Mouse (Mus musculus): ENCODE data around the gene Ccdc85b. TPM values are rescaled to one million over a fixed set of nuclear protein-coding genes. Genes with fewer than 3 reads are reported as not detected.

Gene Ccdc85b
- polyA plus RNA-seq, 1 experiment from 2014 or later, result 7.7 TPM

DNA sequence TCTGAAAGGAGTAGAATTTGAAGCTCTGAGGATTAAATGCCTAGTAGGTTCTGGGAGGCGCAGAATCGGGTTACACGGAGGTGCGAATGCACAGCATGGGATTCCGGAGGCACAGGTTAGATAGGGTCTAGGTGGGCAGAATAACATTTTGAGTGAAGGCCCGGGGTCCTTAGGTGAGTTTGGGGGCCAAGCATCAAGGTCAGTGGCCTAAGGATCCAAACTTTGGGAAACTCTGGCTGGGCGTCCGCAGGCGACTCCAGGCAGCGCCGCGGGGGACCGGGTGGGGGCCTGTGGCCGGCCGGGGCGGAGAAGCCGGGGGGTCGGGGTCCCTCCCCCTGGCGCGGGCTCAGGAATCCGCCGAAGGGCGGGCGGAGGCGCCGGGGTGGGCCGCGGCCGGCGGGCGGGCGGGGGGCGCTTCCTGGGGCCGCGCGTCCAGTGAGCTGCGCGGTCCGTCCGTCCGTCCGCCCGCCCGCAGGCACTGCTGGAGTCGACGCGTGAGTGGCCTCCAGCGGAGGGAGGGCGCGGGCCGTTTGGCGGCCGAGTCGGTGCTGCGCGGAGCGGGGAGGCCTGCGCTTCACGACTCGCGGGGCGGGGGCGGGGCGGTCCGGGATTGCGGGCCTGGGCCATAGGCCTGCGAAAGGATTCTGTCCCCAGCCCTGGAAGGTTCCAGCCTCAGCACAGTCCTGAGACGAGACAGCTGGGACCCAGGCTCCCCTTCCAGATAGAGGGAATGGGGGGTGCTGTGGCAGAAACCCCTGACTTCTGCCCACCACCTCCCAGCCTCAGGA, 16.8 kb upstream of the Ccdc85b start:
- WGBS, result 1% methylated on average over 50 of the region's 68 CpGs

GRCm38 (mm10) chr19:5473720-5474119, 16.0 kb upstream of the Ccdc85b start, which contains the start of gene Efemp2:
TSS of gene Efemp2 (plus strand) at chr19:5473954.
- Histone ChIP-seq H3K27ac (ENCODE audit: low read length) (peak within 1 kb of the TSS; percentile 89), H3K4me3 (ENCODE audit: low read length) (peak within 1 kb of the TSS; percentile 62), H3K9ac (ENCODE audit: low read length) (peak within 1 kb of the TSS; percentile 81), H3K4me1 (replicated peaks; ENCODE audit: control insufficient read depth, insufficient read depth, low read length) (peaks cover 16% of the 10 kb centered on the region), H3K9me3 (ENCODE audit: control insufficient read depth, low read length) (no peaks in the 10 kb centered on the region), H3K27me3 (ENCODE audit: control insufficient read depth, insufficient read depth, low read depth, low read length) (no peaks in the 10 kb centered on the region), H3K36me3 (ENCODE audit: control insufficient read depth, insufficient read depth, low read length) (peaks cover 1% of the 10 kb centered on the region; the same call in 1 of the 2 replicates), H3K4me2 (ENCODE audit: low read depth, low read length) (peak within 1 kb of the TSS; percentile 75)
- 2% methylated on average over 22 of the region's 22 CpGs for WGBS
- peak; percentile 84 for ATAC-seq (ENCODE audit: low read depth)

More for the DNA sequence above, 16.8 kb upstream of the Ccdc85b start:
- peaks cover 16% of the 10 kb centered on the region for H3K4me1 ChIP-seq (replicated peaks; ENCODE audit: control insufficient read depth, insufficient read depth, low read length)
- H3K27ac ChIP-seq (ENCODE audit: low read length), result peak overlapping the region; percentile 89
- ATAC-seq (ENCODE audit: low read depth), result peak; percentile 71
- H3K27me3 ChIP-seq (ENCODE audit: control insufficient read depth, insufficient read depth, low read depth, low read length), result no peaks in the 10 kb centered on the region
- H3K9ac ChIP-seq (ENCODE audit: low read length), result peak overlapping the region; percentile 81
- peak overlapping the region; percentile 75 for H3K4me2 ChIP-seq (ENCODE audit: low read depth, low read length)
- H3K36me3 ChIP-seq (ENCODE audit: control insufficient read depth, insufficient read depth, low read length), result peaks cover 8% of the 10 kb centered on the region
- H3K9me3 ChIP-seq (ENCODE audit: control insufficient read depth, low read length), result no peaks in the 10 kb centered on the region
- peak overlapping the region; percentile 62 for H3K4me3 ChIP-seq (ENCODE audit: low read length)

- H3K4me1 ChIP-seq (replicated peaks; ENCODE audit: control insufficient read depth, insufficient read depth, low read length), result peaks cover 16% of the 10 kb centered on the region
- H3K27ac ChIP-seq (ENCODE audit: low read length), result no peak overlapping the region
- H3K4me3 ChIP-seq (ENCODE audit: low read length), result no peak overlapping the region
- no peaks in the 10 kb centered on the region for H3K27me3 ChIP-seq (ENCODE audit: control insufficient read depth, insufficient read depth, low read depth, low read length)
- H3K9ac ChIP-seq (ENCODE audit: low read length), result no peak overlapping the region
- WGBS, result 73% methylated on average over 3 of the region's 3 CpGs
- H3K4me2 ChIP-seq (ENCODE audit: low read depth, low read length), result no peak overlapping the region
- no peaks in the 10 kb centered on the region for H3K36me3 ChIP-seq (ENCODE audit: control insufficient read depth, insufficient read depth, low read length)
- no peak for ATAC-seq (ENCODE audit: low read depth)
- H3K9me3 ChIP-seq (ENCODE audit: control insufficient read depth, low read length), result no peaks in the 10 kb centered on the region
Measured at GRCm38 (mm10) chr19:5472857-5473256, 15.2 kb upstream of the Ccdc85b start.

GRCm38 (mm10) chr19:5471846-5472245, 14.2 kb upstream of the Ccdc85b start:
- H3K27me3 ChIP-seq (ENCODE audit: control insufficient read depth, insufficient read depth, low read depth, low read length), result no peaks in the 10 kb centered on the region
- no peak overlapping the region for H3K27ac ChIP-seq (ENCODE audit: low read length)
- H3K36me3 ChIP-seq (ENCODE audit: control insufficient read depth, insufficient read depth, low read length), result peaks cover 6% of the 10 kb centered on the region
- WGBS, result 47% methylated on average over 5 of the region's 5 CpGs
- no peak overlapping the region for H3K4me3 ChIP-seq (ENCODE audit: low read length)
- no peak overlapping the region for H3K9ac ChIP-seq (ENCODE audit: low read length)
- H3K4me1 ChIP-seq (replicated peaks; ENCODE audit: control insufficient read depth, insufficient read depth, low read length), result peaks cover 16% of the 10 kb centered on the region
- H3K4me2 ChIP-seq (ENCODE audit: low read depth, low read length), result no peak overlapping the region
- ATAC-seq (ENCODE audit: low read depth), result no peak
- no peaks in the 10 kb centered on the region for H3K9me3 ChIP-seq (ENCODE audit: control insufficient read depth, low read length)

DNA sequence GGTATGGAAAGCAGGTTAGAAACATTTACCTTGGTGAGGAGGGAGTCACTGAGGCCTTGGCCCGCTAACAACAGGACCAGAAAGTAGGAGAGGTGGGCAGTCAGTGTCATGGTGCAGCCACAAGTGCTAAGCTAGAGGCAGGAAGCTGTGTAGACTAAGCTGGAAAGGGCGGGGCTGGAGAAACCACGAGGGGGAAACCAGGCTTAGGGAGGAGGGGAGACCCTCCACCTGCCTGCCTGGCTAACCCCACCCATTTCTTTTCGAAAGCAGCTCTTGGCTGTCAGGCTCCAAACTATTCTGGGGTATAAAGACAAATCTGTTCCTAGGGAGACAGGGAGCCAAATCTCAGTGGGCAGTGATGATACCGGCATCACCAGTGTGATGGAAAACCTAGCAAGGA, 10.7 kb upstream of the Ccdc85b start, which contains the start of gene Ctsw:
Gene Ctsw (minus strand): TSS at position 134 of the 400 bp plus-strand sequence.
- Histone ChIP-seq H3K4me2 (ENCODE audit: low read depth, low read length) (no peak within 1 kb of the TSS), H3K27me3 (ENCODE audit: control insufficient read depth, insufficient read depth, low read depth, low read length) (no peaks in the 10 kb centered on the region), H3K9me3 (ENCODE audit: control insufficient read depth, low read length) (no peaks in the 10 kb centered on the region), H3K36me3 (ENCODE audit: control insufficient read depth, insufficient read depth, low read length) (peaks cover 22% of the 10 kb centered on the region), H3K4me3 (ENCODE audit: low read length) (no peak within 1 kb of the TSS), H3K9ac (ENCODE audit: low read length) (no peak within 1 kb of the TSS), H3K4me1 (replicated peaks; ENCODE audit: control insufficient read depth, insufficient read depth, low read length) (peaks cover 9% of the 10 kb centered on the region), H3K27ac (ENCODE audit: low read length) (no peak within 1 kb of the TSS)
- 45% methylated on average over 5 of the region's 5 CpGs for WGBS
- ATAC-seq (ENCODE audit: low read depth), result no peak

DNA sequence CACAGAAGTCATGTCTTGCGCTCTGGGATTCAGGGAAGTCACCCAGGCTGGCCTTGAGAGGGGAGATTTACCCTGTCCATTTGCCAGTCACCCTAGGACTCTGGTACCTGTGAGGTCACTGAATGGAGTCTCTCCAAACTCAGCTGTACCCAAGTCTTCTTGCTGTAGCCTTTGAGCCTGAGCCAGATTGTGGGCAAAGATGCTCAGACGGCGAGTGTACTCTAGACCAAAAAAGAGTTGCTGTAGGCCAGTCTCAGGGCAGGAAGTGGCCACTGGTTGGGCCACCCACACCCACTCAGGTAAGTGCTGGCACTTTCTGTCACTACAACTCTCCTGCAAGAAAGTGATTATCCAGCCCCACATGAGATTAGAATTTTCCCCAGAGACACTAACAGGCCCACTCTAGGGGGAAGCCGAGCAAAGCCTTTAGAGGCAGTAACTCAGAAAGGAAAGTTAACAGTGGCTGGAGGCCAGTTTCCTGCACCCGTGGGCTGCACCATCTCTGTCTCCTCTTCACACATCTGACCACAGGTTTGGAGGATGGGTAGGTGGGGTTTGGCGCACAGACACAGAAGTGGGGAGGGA, 9.3 kb upstream of the Ccdc85b start:
- no peak overlapping the region for H3K4me3 ChIP-seq (ENCODE audit: low read length)
- WGBS, result 90% methylated on average over 6 of the region's 6 CpGs
- H3K9me3 ChIP-seq (ENCODE audit: control insufficient read depth, low read length), result no peaks in the 10 kb centered on the region
- no peak overlapping the region for H3K9ac ChIP-seq (ENCODE audit: low read length)
- peaks cover 9% of the 10 kb centered on the region for H3K4me1 ChIP-seq (replicated peaks; ENCODE audit: control insufficient read depth, insufficient read depth, low read length)
- H3K27ac ChIP-seq (ENCODE audit: low read length), result no peak overlapping the region
- H3K36me3 ChIP-seq (ENCODE audit: control insufficient read depth, insufficient read depth, low read length), result peaks cover 25% of the 10 kb centered on the region
- no peak overlapping the region for H3K4me2 ChIP-seq (ENCODE audit: low read depth, low read length)
- no peaks in the 10 kb centered on the region for H3K27me3 ChIP-seq (ENCODE audit: control insufficient read depth, insufficient read depth, low read depth, low read length)
- no peak for ATAC-seq (ENCODE audit: low read depth)

- no peaks in the 10 kb centered on the region for H3K9me3 ChIP-seq (ENCODE audit: control insufficient read depth, low read length)
- H3K4me1 ChIP-seq (replicated peaks; ENCODE audit: control insufficient read depth, insufficient read depth, low read length), result peaks cover 19% of the 10 kb centered on the region
- H3K27me3 ChIP-seq (ENCODE audit: control insufficient read depth, insufficient read depth, low read depth, low read length), result no peaks in the 10 kb centered on the region
- H3K9ac ChIP-seq (ENCODE audit: low read length), result no peak overlapping the region
- peaks cover 25% of the 10 kb centered on the region for H3K36me3 ChIP-seq (ENCODE audit: control insufficient read depth, insufficient read depth, low read length)
- WGBS, result 91% methylated on average over 8 of the region's 8 CpGs
- no peak overlapping the region for H3K27ac ChIP-seq (ENCODE audit: low read length)
- H3K4me2 ChIP-seq (ENCODE audit: low read depth, low read length), result no peak overlapping the region
- H3K4me3 ChIP-seq (ENCODE audit: low read length), result no peak overlapping the region
- ATAC-seq (ENCODE audit: low read depth), result no peak
Measured at GRCm38 (mm10) chr19:5465037-5465436, 7.3 kb upstream of the Ccdc85b start.

- peaks cover 21% of the 10 kb centered on the region for H3K4me1 ChIP-seq (replicated peaks; ENCODE audit: control insufficient read depth, insufficient read depth, low read length)
- WGBS, result 30% methylated on average over 15 of the region's 15 CpGs
- 0 out of 2 replicates have a peak, but pooled peaks cover 2% of the 10 kb centered on the region for H3K27me3 ChIP-seq (ENCODE audit: control insufficient read depth, insufficient read depth, low read depth, low read length)
- H3K9me3 ChIP-seq (ENCODE audit: control insufficient read depth, low read length), result no peaks in the 10 kb centered on the region
- H3K4me2 ChIP-seq (ENCODE audit: low read depth, low read length), result peak overlapping the region; percentile 47
- peak overlapping the region; percentile 25; the same call in 1 of the 2 replicates for H3K4me3 ChIP-seq (ENCODE audit: low read length)
- peaks cover 25% of the 10 kb centered on the region for H3K36me3 ChIP-seq (ENCODE audit: control insufficient read depth, insufficient read depth, low read length)
- H3K9ac ChIP-seq (ENCODE audit: low read length), result no peak overlapping the region
- peak overlapping the region; percentile 53 for H3K27ac ChIP-seq (ENCODE audit: low read length)
- peak; percentile 37 for ATAC-seq (ENCODE audit: low read depth)
Measured at GRCm38 (mm10) chr19:5463791-5464562, 6.3 kb upstream of the Ccdc85b start.

DNA sequence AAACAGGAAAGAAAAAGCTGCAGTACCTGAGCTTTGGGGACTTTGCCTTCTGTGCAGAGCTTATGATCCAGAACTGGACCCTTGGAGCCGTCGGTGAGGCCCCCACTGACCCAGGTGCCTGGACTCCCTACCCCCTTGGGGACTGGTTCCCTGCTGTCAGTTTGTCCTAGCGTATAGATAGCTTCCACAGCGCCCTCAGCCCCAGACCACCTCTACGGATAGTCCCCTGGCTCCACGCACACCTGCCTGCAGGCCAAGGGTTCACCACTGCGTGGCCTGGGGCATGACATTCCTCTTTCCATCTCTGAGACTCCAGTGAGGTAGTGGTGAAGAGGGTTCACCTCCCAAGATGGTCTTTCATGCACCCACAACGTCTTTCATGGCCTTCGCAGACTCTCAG, 5.5 kb upstream of the Ccdc85b start:
- Histone ChIP-seq H3K9me3 (ENCODE audit: control insufficient read depth, low read length) (no peaks in the 10 kb centered on the region), H3K4me2 (ENCODE audit: low read depth, low read length) (no peak overlapping the region), H3K36me3 (ENCODE audit: control insufficient read depth, insufficient read depth, low read length) (peaks cover 25% of the 10 kb centered on the region), H3K9ac (ENCODE audit: low read length) (no peak overlapping the region), H3K27ac (ENCODE audit: low read length) (no peak overlapping the region), H3K27me3 (ENCODE audit: control insufficient read depth, insufficient read depth, low read depth, low read length) (0 out of 2 replicates have a peak, but pooled peaks cover 3% of the 10 kb centered on the region), H3K4me3 (ENCODE audit: low read length) (no peak overlapping the region), H3K4me1 (replicated peaks; ENCODE audit: control insufficient read depth, insufficient read depth, low read length) (peaks cover 22% of the 10 kb centered on the region)
- 86% methylated on average over 9 of the region's 9 CpGs for WGBS
- no peak for ATAC-seq (ENCODE audit: low read depth)

All from lung, embryonic 16.5 days (tissue).